Mouse (Mus musculus) left cerebral cortex, adult 8-10 months (tissue): ENCODE data around the gene Haspin. TPM values are rescaled to one million over a fixed set of nuclear protein-coding genes. Genes with fewer than 3 reads are reported as not detected.

Experiments used
- DNase-seq, 2 experiments: peaks; one replicate each; pipeline ENCODE4 v3.0.0; 2022; ENCODE audit warnings: low spot score in 2 of 2
- total RNA-seq, 4 experiments: library from RNA; stranded (reverse); gene quantifications; 2 replicates each; pipeline ENCODE4 v1.2.4; 2022

Gene Haspin
- total RNA-seq, 4 experiments from 2014 or later = 0.14 to 0.30 (median 0.22) TPM; not detected in 1

DNA sequence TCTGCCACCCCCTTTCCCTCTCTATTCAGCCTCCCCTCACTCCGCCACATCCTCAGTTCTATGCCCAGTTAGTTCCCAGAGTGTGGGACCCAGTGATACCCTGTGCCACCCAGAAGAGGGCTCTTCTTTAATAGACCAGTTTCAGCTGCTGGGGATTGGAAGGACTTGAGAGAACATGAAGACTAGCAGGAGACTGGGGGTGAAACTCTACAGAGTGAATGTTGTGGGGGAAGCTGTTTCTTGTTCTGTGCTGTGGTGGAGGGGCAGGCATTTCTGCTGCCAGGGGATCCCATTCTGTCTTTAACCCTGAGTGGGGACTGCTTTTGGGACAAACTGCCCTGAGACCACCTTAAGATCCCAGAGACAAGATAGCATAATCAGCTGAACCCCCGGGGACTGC is 47.3 kb downstream of the Haspin start:
- DNase-seq = no peak

DNA sequence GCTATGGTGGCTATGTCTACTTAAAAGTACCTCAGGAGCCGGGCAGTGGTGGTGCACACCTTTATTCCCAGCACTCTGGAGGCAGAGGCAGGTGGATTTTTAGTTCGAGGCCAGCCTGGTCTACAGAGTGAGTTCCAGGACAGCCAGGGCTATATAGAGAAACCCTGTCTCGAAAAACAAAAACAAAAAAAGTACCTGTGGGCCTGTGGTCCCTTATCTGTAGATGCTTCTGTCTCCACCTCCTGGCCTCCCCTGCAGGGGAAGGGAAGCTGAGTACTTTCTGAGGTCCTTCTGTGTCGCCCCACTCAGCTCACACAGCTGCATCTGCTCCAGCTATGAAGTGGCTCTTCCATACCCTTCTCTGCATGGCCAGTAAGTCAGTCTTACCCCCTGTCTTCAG is 47.8 kb downstream of the Haspin start, which contains the start of gene Itgae:
Itgae (plus strand) TSS at position 301 of the 400 bp plus-strand sequence.
- no peak for DNase-seq

DNA sequence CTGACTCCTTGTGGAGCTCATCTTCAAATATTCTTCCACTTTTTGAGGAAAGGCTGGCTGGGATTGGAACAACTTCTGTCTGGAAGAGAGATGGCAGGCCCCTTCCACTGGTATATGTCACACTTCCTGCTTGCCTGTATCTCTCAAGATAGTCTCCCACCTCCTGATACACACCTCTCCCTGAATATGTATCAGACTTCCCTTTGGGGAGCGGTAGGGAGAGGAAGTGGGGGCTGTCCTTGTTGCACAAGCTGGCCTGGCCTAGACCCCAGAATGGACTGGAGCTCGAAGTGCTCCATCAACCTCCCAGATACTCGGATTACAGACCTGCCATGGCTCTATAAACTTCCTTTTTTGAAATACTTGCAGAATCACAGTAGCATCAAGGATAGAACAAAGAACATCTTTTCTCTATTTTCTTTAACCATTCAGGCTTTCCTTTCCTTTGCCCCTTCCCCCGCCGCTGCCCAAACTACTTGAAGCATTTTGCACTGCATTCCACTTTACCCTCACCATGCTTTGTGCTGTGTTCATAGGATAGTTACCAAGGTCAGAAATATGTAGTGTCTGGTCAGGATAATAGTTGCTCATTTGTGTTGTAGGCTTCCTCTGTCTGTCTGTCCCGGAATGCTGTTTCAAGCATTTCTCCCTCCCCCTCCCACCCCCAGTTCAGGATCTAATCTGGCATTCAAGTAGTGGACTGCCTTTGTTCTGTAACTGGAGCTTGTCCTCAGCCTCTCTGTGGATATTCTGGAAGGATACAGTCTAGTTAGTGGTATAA is 50.2 kb downstream of the Haspin start:
- no peak for DNase-seq

Other genes starting within 250 kb of the Haspin start
- gene Atp2a3, start 177.1 kb downstream of the Haspin start, total RNA-seq = 1 to 10 TPM; 6.5 to 8.0 (median 7.1) TPM
- gene P2rx1, start 139.2 kb downstream of the Haspin start, total RNA-seq = under 1 TPM; 0.21 to 0.89 (median 0.41) TPM
- 100 to 1,000 TPM; 107 to 111 (median 108) TPM for gene Camkk1, start 119.3 kb downstream of the Haspin start, total RNA-seq
- gene Ncbp3, start 90.5 kb downstream of the Haspin start, total RNA-seq = 1 to 10 TPM; 8.4 to 9.4 (median 9.2) TPM
- gene Itgae, start 47.7 kb downstream of the Haspin start, total RNA-seq = under 1 TPM; 0.18 to 0.37 (median 0.29) TPM
- gene P2rx5, start 22.1 kb upstream of the Haspin start, total RNA-seq = 1 to 10 TPM in 2 of 4 experiments, under 1 TPM in 2; 0.70 to 1.4 (median 0.97) TPM
- 10 to 100 TPM; 39.9 to 46.8 (median 42.9) TPM for gene Emc6, start 38.7 kb upstream of the Haspin start, total RNA-seq
- gene Tax1bp3, start 38.8 kb upstream of the Haspin start, total RNA-seq = 10 to 100 TPM in 3 of 4 experiments, 1 to 10 TPM in 1; 9.9 to 12.1 (median 11.0) TPM
- gene Ctns, start 60.7 kb upstream of the Haspin start, total RNA-seq = 10 to 100 TPM; 17.2 to 24.7 (median 19.9) TPM
- gene Shpk, start 61.2 kb upstream of the Haspin start, total RNA-seq = 1 to 10 TPM; 3.2 to 4.1 (median 3.7) TPM
- gene Trpv1, start 96.0 kb upstream of the Haspin start, total RNA-seq = under 1 TPM in 1 of 4 experiments, not detected in 3; 0.16 TPM
- gene Trpv3, start 129.1 kb upstream of the Haspin start, total RNA-seq = under 1 TPM; 0.43 to 0.59 (median 0.47) TPM
- gene Aspa, start 191.3 kb upstream of the Haspin start, total RNA-seq = 10 to 100 TPM; 20.9 to 29.6 (median 25.7) TPM
- gene Gm49340, start 191.4 kb upstream of the Haspin start, total RNA-seq = not detected
- gene Spata22, start 191.4 kb upstream of the Haspin start, total RNA-seq = not detected
- not detected for gene Olfr20, start 212.5 kb upstream of the Haspin start, total RNA-seq
- gene Olfr376, start 233.0 kb upstream of the Haspin start, total RNA-seq = not detected